Mouse (Mus musculus) midbrain, embryonic 12.5 days (tissue): ENCODE measurements around the gene Cda. TPM values are rescaled to one million over a fixed set of nuclear protein-coding genes. Genes with fewer than 3 reads are reported as not detected.

Experiments
- ATAC-seq: fragments of 200-750 bp; cut with Nextera tagmentation; 2 replicates; pipeline ENCODE4 v1.8.0; 2017; ENCODE audit warnings: low read depth, moderate TSS enrichment, moderate library complexity; ENCODE audit not compliant: low FRiP score
- H3K27ac ChIP-seq: fragments of 300-500 bp; sonication (generic); replicated peaks from 2 replicates; pipeline ENCODE4 v1.5.1; 2016; ENCODE audit warnings: mild to moderate bottlenecking
- H3K27me3 ChIP-seq: fragments of 300-500 bp; sonication (generic); 2 replicates; pipeline ENCODE4 v1.6.1; 2016; ENCODE audit warnings: mild to moderate bottlenecking
- H3K36me3 ChIP-seq: fragments of 300-500 bp; sonication (generic); 2 replicates; pipeline ENCODE4 v1.6.1; 2016
- H3K4me1 ChIP-seq: fragments of 300-500 bp; sonication (generic); 2 replicates; pipeline ENCODE4 v1.6.1; 2016
- H3K4me2 ChIP-seq: fragments of 300-500 bp; sonication (generic); replicated peaks from 2 replicates; pipeline ENCODE4 v1.6.1; 2016; ENCODE audit warnings: mild to moderate bottlenecking, moderate library complexity
- H3K4me3 ChIP-seq: fragments of 300-500 bp; sonication (generic); 2 replicates; pipeline ENCODE4 v1.5.1; 2016; ENCODE audit warnings: mild to moderate bottlenecking
- H3K9ac ChIP-seq: fragments of 300-500 bp; sonication (generic); replicated peaks from 2 replicates; pipeline ENCODE4 v1.6.1; 2016; ENCODE audit warnings: mild to moderate bottlenecking, moderate library complexity
- H3K9me3 ChIP-seq: fragments of 300-500 bp; sonication (generic); 2 replicates; pipeline ENCODE4 v1.6.1; 2016; ENCODE audit warnings: mild to moderate bottlenecking
- WGBS: fragments of 180-500 bp; shearing (Covaris S2); methylation state at CpG from one replicate; pipeline ENCODE4 v1.1.7; 2016; 5-methylcytosine and 5-hydroxymethylcytosine counted together
- microRNA-seq: library from miRNA; unstranded; fragments of <30 nt; microRNA quantifications from one replicate; pipeline ENCODE4, GENCODE M21; 2017
- polyA plus RNA-seq: library from polyadenylated mRNA; unstranded; fragments of >200 nt; fragmentation: Nextera tagmentation; extraction: Ambion mirVana; gene quantifications from 2 replicates; pipeline ENCODE4 v1.2.1, GENCODE M21; 2016

Cda gene
- polyA plus RNA-seq, 1 experiment from 2014 or later = 1.8 TPM

DNA sequence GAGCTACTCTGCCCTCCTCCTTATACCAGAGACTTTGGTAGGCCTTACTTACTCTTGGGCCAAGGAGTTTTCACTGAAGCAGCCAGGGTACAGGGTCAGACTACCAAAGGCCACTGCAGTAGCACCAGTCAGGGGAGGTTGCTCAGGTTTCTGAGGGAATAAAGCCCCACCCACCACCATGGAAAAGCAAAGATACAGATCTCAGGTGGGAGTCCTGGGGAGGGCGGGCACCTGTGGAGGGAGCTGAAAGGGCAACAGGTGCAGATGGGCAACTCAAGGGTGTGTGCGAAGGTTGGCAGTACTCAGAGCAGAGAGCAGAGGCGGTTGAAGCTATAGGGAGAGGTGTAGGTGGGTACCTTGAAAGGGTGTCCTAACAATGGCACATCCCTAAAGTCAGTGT is 64.8 kb downstream of the Cda start:
- Histone ChIP-seq H3K27me3 (no peaks in the 10 kb centered on the region), H3K27ac (no peak overlapping the region), H3K4me3 (no peak overlapping the region), H3K36me3 (peaks cover 15% of the 10 kb centered on the region; the same call in 1 of the 2 replicates), H3K9ac (no peak overlapping the region), H3K9me3 (no peaks in the 10 kb centered on the region), H3K4me2 (peak overlapping the region; percentile 79; the same call in 1 of the 2 replicates), H3K4me1 (peaks cover 22% of the 10 kb centered on the region)
- no peak for ATAC-seq
- WGBS = 97% methylated on average over 3 of the region's 3 CpGs

DNA sequence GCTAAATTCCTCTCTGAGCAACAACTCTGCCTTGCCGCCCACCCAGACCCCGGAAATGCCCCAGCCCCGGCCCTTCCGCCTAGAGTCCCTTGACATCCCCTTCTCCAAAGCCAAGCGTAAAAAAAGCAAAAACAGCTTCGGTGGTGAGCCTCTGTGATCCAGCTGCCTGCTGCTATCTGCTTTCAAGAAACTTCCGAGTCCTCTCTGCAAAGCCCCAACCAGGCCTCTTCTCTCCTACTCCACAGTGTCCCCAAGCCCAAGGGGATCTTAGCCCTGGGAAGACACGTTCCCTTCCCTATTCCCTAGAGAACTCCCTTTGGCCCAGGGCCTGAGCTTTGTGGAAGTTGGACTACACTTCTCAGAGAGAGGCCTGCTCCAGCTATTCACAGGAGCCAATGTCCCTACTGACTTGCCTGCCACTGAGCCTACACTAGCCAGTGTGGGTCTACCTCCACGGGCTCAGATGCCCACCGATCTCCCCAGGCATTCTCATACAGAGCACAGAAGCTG is 66.5 kb downstream of the Cda start:
- no peak for ATAC-seq
- Histone ChIP-seq H3K36me3 (no peaks in the 10 kb centered on the region), H3K9me3 (no peaks in the 10 kb centered on the region), H3K4me3 (no peak overlapping the region), H3K4me1 (peaks cover 19% of the 10 kb centered on the region), H3K27ac (no peak overlapping the region), H3K4me2 (no peak overlapping the region), H3K9ac (no peak overlapping the region), H3K27me3 (no peaks in the 10 kb centered on the region)
- 90% methylated on average over 10 of the region's 10 CpGs for WGBS

DNA sequence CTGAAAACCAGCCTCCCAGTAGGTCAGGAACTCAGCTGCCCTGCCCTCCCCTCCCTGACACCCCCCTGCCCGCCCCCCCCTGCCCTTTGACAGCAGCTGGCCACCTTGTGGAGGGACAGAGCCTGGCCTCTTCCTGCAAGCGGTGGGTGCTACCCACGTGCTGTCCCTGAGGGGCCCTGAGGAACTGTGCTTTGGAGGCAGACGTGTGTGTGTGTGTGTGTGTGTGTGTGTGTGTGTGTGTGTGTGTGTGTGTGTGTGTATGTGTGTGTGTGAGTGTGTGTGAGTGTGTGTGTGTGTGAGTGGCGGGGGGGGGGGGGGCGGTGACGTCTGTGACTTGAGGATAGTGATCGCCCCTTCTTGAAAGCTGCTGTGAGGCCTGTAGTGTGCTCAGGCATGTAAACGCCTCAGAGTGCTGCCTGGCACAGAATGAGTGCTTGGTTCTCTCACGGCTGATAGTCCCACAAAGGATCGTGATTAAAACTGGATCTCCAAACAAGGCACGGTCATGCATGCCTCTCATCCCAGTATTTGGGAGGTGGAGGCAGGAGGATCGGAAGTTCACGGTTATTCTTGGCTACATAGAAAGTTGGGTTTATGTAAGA is 73.7 kb downstream of the Cda start:
- peak; percentile 27; the same call in 1 of the 2 replicates for ATAC-seq
- no peak overlapping the region for H3K4me2 ChIP-seq
- H3K27me3 ChIP-seq = no peaks in the 10 kb centered on the region
- no peak overlapping the region for H3K9ac ChIP-seq
- no peaks in the 10 kb centered on the region for H3K36me3 ChIP-seq
- no peak overlapping the region for H3K4me3 ChIP-seq
- peak overlapping the region; percentile 58 for H3K27ac ChIP-seq
- 79% methylated on average over 10 of the region's 14 CpGs for WGBS
- no peaks in the 10 kb centered on the region for H3K4me1 ChIP-seq
- no peaks in the 10 kb centered on the region for H3K9me3 ChIP-seq

DNA sequence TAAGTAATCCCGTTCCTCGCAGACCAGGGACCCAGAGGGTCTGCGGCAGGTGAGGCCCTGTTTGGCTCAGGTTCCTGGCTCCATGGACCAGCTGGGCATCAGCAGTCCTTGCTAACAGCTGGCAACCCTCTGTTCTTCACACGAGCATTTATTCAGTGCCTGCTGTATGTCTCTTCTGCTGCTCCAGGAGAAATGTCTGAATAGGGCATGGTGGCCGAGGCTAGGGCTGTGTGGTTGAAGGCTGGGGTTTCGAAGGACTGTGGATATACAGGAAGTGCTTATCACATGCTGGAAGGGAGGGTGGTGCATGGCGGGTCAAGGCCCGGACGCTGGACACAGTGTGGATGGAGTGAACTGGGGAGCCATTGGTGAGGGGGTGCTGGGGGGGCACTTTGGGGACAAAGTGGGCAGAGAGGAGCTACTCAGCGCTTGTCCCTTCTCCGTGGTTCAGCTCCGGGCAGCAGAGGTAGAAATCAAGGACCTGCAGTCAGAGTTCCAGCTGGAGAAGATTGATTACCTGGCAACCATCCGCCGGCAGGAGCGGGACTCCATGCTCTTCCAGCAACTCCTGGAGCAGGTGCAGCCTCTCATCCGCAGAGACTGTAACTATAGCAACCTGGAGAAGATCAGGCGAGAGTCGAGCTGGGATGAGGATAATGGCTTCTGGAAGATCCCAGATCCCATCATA is 74.4 kb downstream of the Cda start:
- 76% methylated on average over 18 of the region's 18 CpGs for WGBS
- no peak for ATAC-seq

DNA sequence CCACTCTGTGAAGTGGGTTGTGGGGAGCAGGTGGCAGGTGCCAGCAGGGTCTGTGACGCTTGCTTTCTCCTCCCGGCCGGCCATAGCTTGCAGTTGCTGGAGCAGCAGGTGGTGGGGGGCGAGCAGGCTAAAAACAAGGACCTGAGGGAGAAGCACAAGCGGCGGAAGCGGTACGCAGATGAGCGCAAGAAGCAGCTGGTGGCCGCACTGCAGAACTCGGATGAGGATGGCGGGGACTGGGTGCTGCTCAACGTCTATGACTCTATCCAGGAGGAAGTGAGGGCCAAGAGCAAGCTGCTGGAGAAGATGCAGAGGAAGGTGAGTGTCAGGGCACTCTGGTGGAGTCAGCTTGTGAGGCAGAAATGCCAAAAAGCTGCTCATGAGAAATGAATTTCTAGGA is 75.8 kb downstream of the Cda start:
- Histone ChIP-seq H3K4me3 (no peak overlapping the region), H3K27ac (no peak overlapping the region), H3K27me3 (no peaks in the 10 kb centered on the region), H3K36me3 (no peaks in the 10 kb centered on the region), H3K9ac (no peak overlapping the region), H3K4me1 (no peaks in the 10 kb centered on the region), H3K9me3 (no peaks in the 10 kb centered on the region), H3K4me2 (no peak overlapping the region)
- WGBS = 86% methylated on average over 13 of the region's 13 CpGs
- no peak for ATAC-seq

More for the DNA sequence above, 74.4 kb downstream of the Cda start:
- H3K9ac ChIP-seq = no peak overlapping the region
- no peaks in the 10 kb centered on the region for H3K27me3 ChIP-seq
- no peaks in the 10 kb centered on the region for H3K9me3 ChIP-seq
- H3K36me3 ChIP-seq = no peaks in the 10 kb centered on the region
- no peak overlapping the region for H3K4me2 ChIP-seq
- H3K27ac ChIP-seq = peak overlapping the region; percentile 58
- H3K4me1 ChIP-seq = no peaks in the 10 kb centered on the region
- H3K4me3 ChIP-seq = no peak overlapping the region

DNA sequence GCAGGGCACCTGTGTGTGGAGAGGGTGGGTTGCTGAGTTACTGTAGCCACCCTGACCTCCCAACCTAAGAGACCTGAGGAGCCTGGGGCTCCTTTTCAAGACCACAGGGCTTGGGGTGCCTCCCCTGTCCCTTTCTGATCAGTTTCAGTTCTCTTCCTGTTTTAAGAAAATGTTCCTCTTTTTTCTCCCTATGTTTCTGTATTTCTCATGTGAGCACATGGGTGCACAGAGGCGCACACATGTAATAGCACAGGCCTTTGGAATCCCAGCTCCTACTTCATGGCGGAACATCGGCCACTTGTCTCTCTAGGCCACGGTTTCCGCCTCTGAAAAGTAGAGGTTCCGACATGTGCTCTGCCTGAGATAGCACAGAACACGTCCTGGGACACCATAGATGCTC is 79.1 kb downstream of the Cda start:
- 85% methylated on average over 7 of the region's 7 CpGs for WGBS
- Histone ChIP-seq H3K4me2 (no peak overlapping the region), H3K4me1 (no peaks in the 10 kb centered on the region), H3K36me3 (no peaks in the 10 kb centered on the region), H3K9ac (no peak overlapping the region), H3K4me3 (no peak overlapping the region), H3K27me3 (no peaks in the 10 kb centered on the region), H3K9me3 (no peaks in the 10 kb centered on the region), H3K27ac (no peak overlapping the region)
- no peak for ATAC-seq

Small RNA genes within 50 kb of the gene (microRNA-seq; reads per million reads assigned to microRNA genes)
- not detected for gene Gm27646
- gene Mir7019 = 1.4 reads per million

Other genes starting within 250 kb of the Cda start
- gene Hp1bp3, start 151.7 kb downstream of the Cda start, polyA plus RNA-seq = 217 and 228 TPM in 2 replicates
- gene Sh2d5, start 117.6 kb downstream of the Cda start, polyA plus RNA-seq = 3.2 and 3.3 TPM in 2 replicates
- gene Kif17, start 117.6 kb downstream of the Cda start, polyA plus RNA-seq = 0.63 and 1.2 TPM in 2 replicates
- 210 and 216 TPM in 2 replicates for gene Ddost, start 63.3 kb downstream of the Cda start, polyA plus RNA-seq
- 69.1 and 71.8 TPM in 2 replicates for gene Pink1, start 41.7 kb downstream of the Cda start, polyA plus RNA-seq
- gene Fam43b, start 28.5 kb upstream of the Cda start, polyA plus RNA-seq = 0.27 and 0.34 TPM in 2 replicates
- gene Mul1, start 66.7 kb upstream of the Cda start, polyA plus RNA-seq = 16.0 and 17.5 TPM in 2 replicates
- gene Camk2n1, start 86.3 kb upstream of the Cda start, polyA plus RNA-seq = 9.0 and 9.8 TPM in 2 replicates